Comparison of ENCODE assay signal across 9 mouse cellular contexts in the genomic region with DNA sequence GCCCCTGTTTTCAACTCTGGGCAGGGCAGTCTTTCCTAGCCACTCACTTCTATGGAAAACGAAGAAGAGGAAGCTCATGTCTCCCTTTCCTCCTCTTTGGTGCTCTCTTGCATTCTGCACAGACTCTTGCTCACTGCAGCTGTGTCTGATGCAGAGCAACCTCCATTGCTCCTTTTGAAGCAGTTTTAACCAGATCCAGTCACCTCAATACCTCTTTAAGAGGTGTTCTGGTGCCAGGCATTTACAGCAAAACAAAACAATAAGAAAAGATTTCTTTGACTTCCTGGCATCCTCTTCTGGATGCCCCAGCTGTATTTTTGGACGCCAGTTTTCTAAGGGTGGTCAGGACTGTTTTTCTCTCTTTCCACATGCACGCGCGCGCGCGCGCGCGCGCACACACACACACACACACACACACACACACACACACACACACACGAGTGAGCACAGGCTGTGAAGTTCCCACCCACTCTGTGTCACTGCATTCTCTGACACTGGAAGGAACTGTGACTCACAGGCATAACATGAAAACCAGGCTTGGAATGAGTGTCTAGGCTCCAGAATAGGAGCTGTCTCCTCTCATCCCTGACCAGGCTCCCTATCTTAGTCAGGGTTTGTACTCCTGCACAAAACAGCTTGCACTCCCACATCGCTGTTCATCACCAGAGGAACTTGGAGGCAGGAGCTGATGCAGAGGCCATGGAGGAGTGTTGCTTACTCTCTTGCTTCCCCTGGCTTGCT. TPM values are rescaled to one million over a fixed set of nuclear protein-coding genes. Genes with fewer than 3 reads are reported as not detected.
DNase-seq lines count a peak whose midpoint lies in the region; ATAC-seq and TF ChIP-seq lines count a peak whose summit lies in the region.
"Had no signal": no experiment of that assay in that cellular context is flagged by ENCODE, and none has a peak within 500 bp of the region (broad histone marks: within the 10 kb centered on the region; RNA-seq: fewer than 3 reads in every experiment).

No protein-coding gene starts in this region.

- H3K27me3 ChIP-seq in midbrain, embryonic 16.5 days (ENCODE audit: control insufficient read depth, insufficient read depth, low read depth, low read length), result no peaks in the 10 kb centered on the region
- H3K27me3 ChIP-seq: embryonic facial prominence, embryonic 12.5 days had no signal

- peak; percentile 18 for ATAC-seq in CD4-positive, CD25-positive, alpha-beta regulatory T cell, adult 4 months
- ATAC-seq in midbrain, embryonic 16.5 days, result no peak

- no peak overlapping the region for H3K9ac ChIP-seq in midbrain, embryonic 16.5 days (ENCODE audit: low read depth, low read length)
- H3K9ac ChIP-seq: embryonic facial prominence, embryonic 12.5 days had no signal

- H3K9me3 ChIP-seq in midbrain, embryonic 16.5 days (replicated peaks; ENCODE audit: control insufficient read depth, low read length, poor library complexity, severe bottlenecking), result no peaks in the 10 kb centered on the region
- H3K9me3 ChIP-seq: embryonic facial prominence, embryonic 12.5 days had no signal

- no peaks in the 10 kb centered on the region for H3K36me3 ChIP-seq in midbrain, embryonic 16.5 days (ENCODE audit: control insufficient read depth, insufficient read depth, low read length)
- H3K36me3 ChIP-seq: embryonic facial prominence, embryonic 12.5 days had no signal

- H3K4me2 ChIP-seq in midbrain, embryonic 16.5 days (ENCODE audit: low read length), result no peak overlapping the region
- H3K4me2 ChIP-seq: embryonic facial prominence, embryonic 12.5 days had no signal

- no peak for TF ChIP-seq POLR2A in bone marrow, adult 2 months (IDR thresholded peaks at IDR 0.05; ENCODE audit: borderline replicate concordance, control insufficient read depth, low read depth, low read length)

- 65% methylated on average over 14 of the region's 14 CpGs for WGBS in bone marrow, adult 2 months
- WGBS in midbrain, embryonic 16.5 days, result 90% methylated on average over 14 of the region's 14 CpGs

- peak overlapping the region; percentile 21 for H3K4me3 ChIP-seq in bone marrow, adult 2 months (replicated peaks; ENCODE audit: control insufficient read depth, low read depth, low read length)
- no peak overlapping the region for H3K4me3 ChIP-seq in midbrain, embryonic 16.5 days (ENCODE audit: low read depth, low read length)
- H3K4me3 ChIP-seq: embryonic facial prominence, embryonic 12.5 days had no signal

- peak; percentile 28 for DNase-seq in layer of hippocampus, adult 11-12 months (ENCODE audit: low spot score)
- no peak for DNase-seq in layer of hippocampus, postnatal 25 days (ENCODE audit: extremely low spot score in 1 of 2, low spot score in 1 of 2)
- DNase-seq in left cerebral cortex, postnatal 36 days (ENCODE audit: low spot score in 2 of 2), result peak; percentile 46 to 66
- DNase-seq in kidney, adult 9 months, result no peak
- no peak for DNase-seq in cerebellum, postnatal 25 days

- no peak for TF ChIP-seq CTCF in bone marrow, adult 2 months (IDR thresholded peaks at IDR 0.05; ENCODE audit: control insufficient read depth, insufficient read depth, low read length)

- H3K27ac ChIP-seq in bone marrow, adult 2 months (ENCODE audit: control insufficient read depth, insufficient read depth, low read depth, low read length, poor library complexity), result peak overlapping the region; percentile 84
- no peak overlapping the region for H3K27ac ChIP-seq in midbrain, embryonic 16.5 days (ENCODE audit: low read length)
- H3K27ac ChIP-seq: embryonic facial prominence, embryonic 12.5 days had no signal

- intact Hi-C loops in left cerebral cortex, postnatal 36 days (cut with DNase I), result loop anchor here (1.0 to 2.0 kb wide), 2 partner anchors 25 to 61 kb away; a partner anchor contains a TSS

- peaks cover 18% of the 10 kb centered on the region for H3K4me1 ChIP-seq in bone marrow, adult 2 months (ENCODE audit: control insufficient read depth, insufficient read depth, low read length)
- no peaks in the 10 kb centered on the region for H3K4me1 ChIP-seq in midbrain, embryonic 16.5 days (ENCODE audit: control insufficient read depth, insufficient read depth, low read length)
- H3K4me1 ChIP-seq: embryonic facial prominence, embryonic 12.5 days had no signal

RNA-seq across cellular contexts. Expression of a gene that starts 2.5 kb away (rescaled TPM):
- not detected for total RNA-seq in layer of hippocampus, postnatal 25 days (2021)
- not detected for polyA plus RNA-seq in CD4-positive, CD25-positive, alpha-beta regulatory T cell, adult 4 months (2017; shearing (Covaris generic))
- polyA plus RNA-seq in bone marrow, adult 2 months (2011; ENCODE audit: insufficient read depth, insufficient read length, low replicate concordance, missing spikeins), result not detected in 2 replicates
- total RNA-seq in left cerebral cortex, postnatal 36 days (2021), result not detected
- not detected in 2 replicates for polyA plus RNA-seq in midbrain, embryonic 16.5 days (2015; fragmentation: Nextera tagmentation; extraction: Ambion mirVana)
- polyA plus RNA-seq: embryonic facial prominence, embryonic 12.5 days had no signal

RNA-seq across cellular contexts. Expression of a gene that starts 14.2 kb away (rescaled TPM):
- total RNA-seq in layer of hippocampus, postnatal 25 days (2021), result not detected
- polyA plus RNA-seq in CD4-positive, CD25-positive, alpha-beta regulatory T cell, adult 4 months (2017; shearing (Covaris generic)), result not detected
- polyA plus RNA-seq in bone marrow, adult 2 months (2011; ENCODE audit: insufficient read depth, insufficient read length, low replicate concordance, missing spikeins), result not detected in 2 replicates
- not detected for total RNA-seq in left cerebral cortex, postnatal 36 days (2021)
- 0.65 TPM in 1 of 2 replicates, not detected in the other for polyA plus RNA-seq in midbrain, embryonic 16.5 days (2015; fragmentation: Nextera tagmentation; extraction: Ambion mirVana)
- polyA plus RNA-seq: embryonic facial prominence, embryonic 12.5 days had no signal

RNA-seq across cellular contexts. Expression of a gene that starts 16.0 kb away (rescaled TPM):
- 1 to 10 TPM; 4.1 to 6.5 TPM for total RNA-seq in layer of hippocampus, postnatal 25 days (2021)
- 100 to 1,000 TPM in 1 of 2 experiments, 10 to 100 TPM in 1; 74.9 to 104 TPM for polyA plus RNA-seq in CD4-positive, CD25-positive, alpha-beta regulatory T cell, adult 4 months (2017; shearing (Covaris generic))
- polyA plus RNA-seq in bone marrow, adult 2 months (2011; ENCODE audit: insufficient read depth, insufficient read length, low replicate concordance, missing spikeins), result 71.4 and 238 TPM in 2 replicates
- 1 to 10 TPM; 3.7 to 4.0 TPM for total RNA-seq in left cerebral cortex, postnatal 36 days (2021)
- polyA plus RNA-seq in midbrain, embryonic 16.5 days (2015; fragmentation: Nextera tagmentation; extraction: Ambion mirVana), result 0.53 TPM in 1 of 2 replicates, not detected in the other

RNA-seq across cellular contexts. Expression of a gene that starts 20.8 kb away (rescaled TPM):
- not detected for total RNA-seq in layer of hippocampus, postnatal 25 days (2021)
- not detected for polyA plus RNA-seq in CD4-positive, CD25-positive, alpha-beta regulatory T cell, adult 4 months (2017; shearing (Covaris generic))
- polyA plus RNA-seq in bone marrow, adult 2 months (2011; ENCODE audit: insufficient read depth, insufficient read length, low replicate concordance, missing spikeins), result not detected in 2 replicates
- not detected for total RNA-seq in left cerebral cortex, postnatal 36 days (2021)
- not detected in 2 replicates for polyA plus RNA-seq in midbrain, embryonic 16.5 days (2015; fragmentation: Nextera tagmentation; extraction: Ambion mirVana)

RNA-seq across cellular contexts. Expression of a gene that starts 25.2 kb away (rescaled TPM):
- 10 to 100 TPM; 23.1 to 24.9 TPM for total RNA-seq in layer of hippocampus, postnatal 25 days (2021)
- polyA plus RNA-seq in CD4-positive, CD25-positive, alpha-beta regulatory T cell, adult 4 months (2017; shearing (Covaris generic)), result 100 to 1,000 TPM; 291 to 360 TPM
- polyA plus RNA-seq in bone marrow, adult 2 months (2011; ENCODE audit: insufficient read depth, insufficient read length, low replicate concordance, missing spikeins), result 391 and 969 TPM in 2 replicates
- 10 to 100 TPM; 28.7 to 30.9 TPM for total RNA-seq in left cerebral cortex, postnatal 36 days (2021)
- 19.3 and 19.4 TPM in 2 replicates for polyA plus RNA-seq in midbrain, embryonic 16.5 days (2015; fragmentation: Nextera tagmentation; extraction: Ambion mirVana)

Comparison
In these comparisons a context has a peak if more than half of its experiments do, and no peak if none do; other contexts are left out.
1. DNase-seq: peak in layer of hippocampus, adult 11-12 months (single experiment) and left cerebral cortex, postnatal 36 days (2 of 2); none in layer of hippocampus, postnatal 25 days (0 of 2), kidney, adult 9 months (single experiment) and cerebellum, postnatal 25 days (0 of 2).
2. RNA of a gene that starts 16.0 kb away (polyA plus RNA-seq): 71.4 to 238 TPM in bone marrow, adult 2 months and 74.9 to 104 TPM in CD4-positive, CD25-positive, alpha-beta regulatory T cell, adult 4 months; 0.53 TPM in midbrain, embryonic 16.5 days; every median in the first group is over 10 times any median in the second.